Mouse (Mus musculus) thymus, adult 2 months (tissue): ENCODE measurements around the gene P2ry10b.

Source experiments
- CTCF ChIP-seq: fragments of 200-500 bp; IDR thresholded peaks from 2 replicates; pipeline ENCODE4 v1.5.1; 2012; ENCODE audit warnings: mild to moderate bottlenecking, control low read depth, low read length, moderate library complexity, borderline replicate concordance; ENCODE audit not compliant: control insufficient read depth, poor library complexity, insufficient read depth; ENCODE audit errors: extremely low read depth
- POLR2A ChIP-seq: fragments of 200-500 bp; IDR thresholded peaks from 2 replicates; pipeline ENCODE4 v1.6.1; 2012; ENCODE audit warnings: mild to moderate bottlenecking, low read length, control low read depth, moderate library complexity; ENCODE audit not compliant: control insufficient read depth, poor library complexity, insufficient read depth; ENCODE audit errors: extremely low read depth

GRCm38 (mm10) chrX:107150752-107151515, 2.2 kb downstream of the P2ry10b start:
- TF ChIP-seq POLR2A (no peak), CTCF (no peak)
